Mouse (Mus musculus): ENCODE results near the gene Olfr790. TPM values are rescaled to one million over a fixed set of nuclear protein-coding genes. Genes with fewer than 3 reads are reported as not detected.

Olfr790 gene
- not detected in 2 replicates for polyA plus RNA-seq (2015; fragmentation: Nextera tagmentation; extraction: Ambion mirVana)

- ATAC-seq: no peak
- Histone ChIP-seq H3K9me3 (ENCODE audit: control insufficient read depth, low read length) (no peaks in the 10 kb centered on the region), H3K4me1 (replicated peaks; ENCODE audit: control insufficient read depth, insufficient read depth, low read length) (no peaks in the 10 kb centered on the region)
Measured at GRCm38 (mm10) chr10:129498192-129498591, at the start of gene Olfr790. Gene Olfr790, plus strand, starts transcription at chr10:129498492.

DNA sequence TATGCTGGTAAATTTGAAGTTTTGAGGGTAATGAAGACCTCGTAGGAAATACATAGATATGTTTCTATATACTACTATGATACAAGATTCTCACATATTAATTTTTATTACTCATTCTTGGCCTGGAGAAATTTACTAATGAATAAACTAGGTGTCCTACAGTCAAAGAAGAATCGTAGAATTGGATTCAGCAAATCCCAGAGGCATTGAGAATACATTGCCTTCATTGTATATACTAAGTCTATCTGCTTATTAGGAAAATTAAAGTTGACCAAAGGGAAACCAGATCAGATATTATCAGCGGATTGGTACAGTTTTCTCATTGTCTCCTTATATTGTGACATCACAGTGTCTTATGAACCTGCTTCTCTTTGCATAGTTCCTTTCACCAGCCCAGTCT lies 36.7 kb upstream of the Olfr790 start, which contains the start of gene Olfr787:
Gene Olfr787 (plus strand): TSS at position 301 of the 400 bp plus-strand sequence.
- Histone ChIP-seq H3K4me1 (replicated peaks; ENCODE audit: control insufficient read depth, insufficient read depth, low read length) (no peaks in the 10 kb centered on the region), H3K9me3 (ENCODE audit: control insufficient read depth, low read length) (no peaks in the 10 kb centered on the region), H3K9ac (replicated peaks; ENCODE audit: low read depth, low read length) (no peak within 1 kb of the TSS), H3K27ac (ENCODE audit: low read length) (no peak within 1 kb of the TSS), H3K4me3 (replicated peaks; ENCODE audit: low read length) (no peak within 1 kb of the TSS), H3K4me2 (ENCODE audit: low read length) (no peak within 1 kb of the TSS), H3K36me3 (ENCODE audit: control insufficient read depth, insufficient read depth) (no peaks in the 10 kb centered on the region), H3K27me3 (replicated peaks; ENCODE audit: control insufficient read depth, insufficient read depth, low read length) (no peaks in the 10 kb centered on the region)
- no peak for ATAC-seq
- WGBS: 88% methylated on average over 3 of the region's 3 CpGs

More at GRCm38 (mm10) chr10:129498192-129498591, at the start of gene Olfr790:
- no peaks in the 10 kb centered on the region for H3K36me3 ChIP-seq (ENCODE audit: control insufficient read depth, insufficient read depth)
- H3K27ac ChIP-seq (ENCODE audit: low read length): no peak within 1 kb of the TSS
- H3K27me3 ChIP-seq (replicated peaks; ENCODE audit: control insufficient read depth, insufficient read depth, low read length): no peaks in the 10 kb centered on the region
- H3K4me3 ChIP-seq (replicated peaks; ENCODE audit: low read length): no peak within 1 kb of the TSS
- H3K9ac ChIP-seq (replicated peaks; ENCODE audit: low read depth, low read length): no peak within 1 kb of the TSS
- no peak within 1 kb of the TSS for H3K4me2 ChIP-seq (ENCODE audit: low read length)

DNA sequence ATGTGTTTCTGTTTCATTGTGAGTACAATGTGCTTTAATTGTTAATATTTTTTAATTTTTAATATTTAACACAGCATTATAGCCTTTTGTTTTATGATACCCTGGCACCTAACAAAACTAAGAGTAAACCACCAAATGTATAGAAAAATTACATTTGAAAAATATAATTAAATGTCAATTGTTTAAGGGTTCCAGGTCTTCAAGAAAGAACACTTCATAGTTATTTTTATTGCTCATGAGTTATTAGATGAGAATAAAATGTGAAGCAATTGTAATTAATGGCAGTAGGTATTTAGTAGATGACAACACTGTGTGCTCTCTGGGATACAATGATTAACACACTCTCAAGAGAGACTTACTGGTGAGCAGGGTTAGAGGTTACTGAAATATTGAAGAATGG lies 27.6 kb upstream of the Olfr790 start, which contains the start of gene Olfr788:
Gene Olfr788 (plus strand): TSS at position 301 of the 400 bp plus-strand sequence.
- no peak within 1 kb of the TSS for H3K4me2 ChIP-seq (ENCODE audit: low read length)
- no peaks in the 10 kb centered on the region for H3K4me1 ChIP-seq (replicated peaks; ENCODE audit: control insufficient read depth, insufficient read depth, low read length)
- no peak within 1 kb of the TSS for H3K27ac ChIP-seq (ENCODE audit: low read length)
- no peak for ATAC-seq
- H3K27me3 ChIP-seq (replicated peaks; ENCODE audit: control insufficient read depth, insufficient read depth, low read length): no peaks in the 10 kb centered on the region
- H3K4me3 ChIP-seq (replicated peaks; ENCODE audit: low read length): no peak within 1 kb of the TSS
- no peaks in the 10 kb centered on the region for H3K36me3 ChIP-seq (ENCODE audit: control insufficient read depth, insufficient read depth)
- H3K9ac ChIP-seq (replicated peaks; ENCODE audit: low read depth, low read length): no peak within 1 kb of the TSS
- no peaks in the 10 kb centered on the region for H3K9me3 ChIP-seq (ENCODE audit: control insufficient read depth, low read length)

GRCm38 (mm10) chr10:129473256-129473655 lies 25.0 kb upstream of the Olfr790 start:
- Histone ChIP-seq H3K4me1 (replicated peaks; ENCODE audit: control insufficient read depth, insufficient read depth, low read length) (no peaks in the 10 kb centered on the region), H3K9ac (replicated peaks; ENCODE audit: low read depth, low read length) (no peak overlapping the region), H3K4me3 (replicated peaks; ENCODE audit: low read length) (no peak overlapping the region), H3K27ac (ENCODE audit: low read length) (no peak overlapping the region), H3K9me3 (ENCODE audit: control insufficient read depth, low read length) (no peaks in the 10 kb centered on the region), H3K4me2 (ENCODE audit: low read length) (no peak overlapping the region), H3K27me3 (replicated peaks; ENCODE audit: control insufficient read depth, insufficient read depth, low read length) (no peaks in the 10 kb centered on the region), H3K36me3 (ENCODE audit: control insufficient read depth, insufficient read depth) (no peaks in the 10 kb centered on the region)
- WGBS: 30% methylated on average over 2 of the region's 2 CpGs
- ATAC-seq: no peak

GRCm38 (mm10) chr10:129473723-129474122 lies 24.6 kb upstream of the Olfr790 start:
- no peak for ATAC-seq
- Histone ChIP-seq H3K9me3 (ENCODE audit: control insufficient read depth, low read length) (no peaks in the 10 kb centered on the region), H3K4me3 (replicated peaks; ENCODE audit: low read length) (no peak overlapping the region), H3K9ac (replicated peaks; ENCODE audit: low read depth, low read length) (no peak overlapping the region), H3K27me3 (replicated peaks; ENCODE audit: control insufficient read depth, insufficient read depth, low read length) (no peaks in the 10 kb centered on the region), H3K4me2 (ENCODE audit: low read length) (no peak overlapping the region), H3K4me1 (replicated peaks; ENCODE audit: control insufficient read depth, insufficient read depth, low read length) (no peaks in the 10 kb centered on the region), H3K27ac (ENCODE audit: low read length) (no peak overlapping the region), H3K36me3 (ENCODE audit: control insufficient read depth, insufficient read depth) (no peaks in the 10 kb centered on the region)

DNA sequence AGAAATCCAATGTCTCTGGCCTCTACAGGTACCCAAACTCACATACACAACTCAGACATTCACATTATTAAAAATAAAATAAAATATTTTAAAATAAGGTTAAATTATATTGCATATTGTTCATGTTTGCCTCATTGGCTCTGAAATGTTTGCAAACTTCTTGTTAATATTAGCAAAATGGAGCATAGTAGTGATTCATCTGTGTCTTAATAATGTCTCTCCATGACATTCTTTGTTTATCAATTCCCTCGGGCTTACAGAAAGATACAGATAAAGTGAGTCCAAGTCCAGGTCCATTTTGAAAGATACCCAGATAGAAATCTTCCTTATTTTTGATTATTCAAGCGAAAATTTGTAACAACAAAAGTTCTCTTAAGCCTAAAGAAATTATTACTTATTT lies 13.8 kb upstream of the Olfr790 start, which contains the start of gene Olfr789:
Gene Olfr789 (plus strand): TSS at position 301 of the 400 bp plus-strand sequence.
- Histone ChIP-seq H3K4me2 (ENCODE audit: low read length) (no peak within 1 kb of the TSS), H3K4me3 (replicated peaks; ENCODE audit: low read length) (no peak within 1 kb of the TSS), H3K9me3 (ENCODE audit: control insufficient read depth, low read length) (no peaks in the 10 kb centered on the region), H3K27me3 (replicated peaks; ENCODE audit: control insufficient read depth, insufficient read depth, low read length) (no peaks in the 10 kb centered on the region), H3K36me3 (ENCODE audit: control insufficient read depth, insufficient read depth) (no peaks in the 10 kb centered on the region), H3K4me1 (replicated peaks; ENCODE audit: control insufficient read depth, insufficient read depth, low read length) (no peaks in the 10 kb centered on the region), H3K27ac (ENCODE audit: low read length) (no peak within 1 kb of the TSS), H3K9ac (replicated peaks; ENCODE audit: low read depth, low read length) (no peak within 1 kb of the TSS)
- ATAC-seq: no peak
- WGBS: 64% methylated on average over 2 of the region's 2 CpGs

DNA sequence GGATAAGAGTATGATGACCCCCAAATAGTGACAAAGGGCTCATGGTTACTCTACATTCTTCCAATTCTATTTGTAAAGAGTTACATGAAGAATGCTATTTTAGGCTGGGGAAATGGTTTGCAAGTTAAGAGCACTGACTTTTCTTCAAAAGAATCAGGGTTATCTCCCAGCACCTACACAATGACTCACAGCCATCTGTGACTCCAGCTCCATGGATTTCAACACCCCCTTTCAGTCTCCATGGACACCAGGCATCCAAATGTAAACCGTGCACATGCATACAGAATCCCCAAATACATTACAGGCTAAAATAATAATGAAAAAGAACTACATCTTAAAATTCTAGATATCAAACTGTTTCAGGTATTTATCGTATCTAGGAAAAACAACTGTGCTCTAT lies 8.2 kb upstream of the Olfr790 start:
- H3K4me1 ChIP-seq (replicated peaks; ENCODE audit: control insufficient read depth, insufficient read depth, low read length): no peaks in the 10 kb centered on the region
- no peak overlapping the region for H3K4me2 ChIP-seq (ENCODE audit: low read length)
- no peak overlapping the region for H3K4me3 ChIP-seq (replicated peaks; ENCODE audit: low read length)
- no peaks in the 10 kb centered on the region for H3K27me3 ChIP-seq (replicated peaks; ENCODE audit: control insufficient read depth, insufficient read depth, low read length)
- no peaks in the 10 kb centered on the region for H3K36me3 ChIP-seq (ENCODE audit: control insufficient read depth, insufficient read depth)
- no peaks in the 10 kb centered on the region for H3K9me3 ChIP-seq (ENCODE audit: control insufficient read depth, low read length)
- no peak overlapping the region for H3K27ac ChIP-seq (ENCODE audit: low read length)
- 80% methylated on average over 2 of the region's 2 CpGs for WGBS
- H3K9ac ChIP-seq (replicated peaks; ENCODE audit: low read depth, low read length): no peak overlapping the region
- no peak for ATAC-seq

- Histone ChIP-seq H3K9me3 (ENCODE audit: control insufficient read depth, low read length) (no peaks in the 10 kb centered on the region), H3K4me2 (ENCODE audit: low read length) (no peak within 1 kb of the TSS), H3K27me3 (replicated peaks; ENCODE audit: control insufficient read depth, insufficient read depth, low read length) (no peaks in the 10 kb centered on the region), H3K9ac (replicated peaks; ENCODE audit: low read depth, low read length) (no peak within 1 kb of the TSS), H3K4me3 (replicated peaks; ENCODE audit: low read length) (no peak within 1 kb of the TSS), H3K4me1 (replicated peaks; ENCODE audit: control insufficient read depth, insufficient read depth, low read length) (no peaks in the 10 kb centered on the region), H3K36me3 (ENCODE audit: control insufficient read depth, insufficient read depth) (no peaks in the 10 kb centered on the region), H3K27ac (ENCODE audit: low read length) (no peak within 1 kb of the TSS)
- ATAC-seq: no peak
- WGBS: 77% methylated on average over 3 of the region's 3 CpGs
Measured at GRCm38 (mm10) chr10:129521492-129521891, 23.2 kb downstream of the Olfr790 start, which contains the start of gene Olfr791. Gene Olfr791, plus strand, starts transcription at chr10:129521792.

- peaks cover under 1% of the 10 kb centered on the region; the same call in 1 of the 2 replicates for H3K9me3 ChIP-seq (ENCODE audit: control insufficient read depth, low read length)
- WGBS: 91% methylated on average over 1 of the region's 1 CpGs
Measured at GRCm38 (mm10) chr10:129538862-129539261, 40.6 kb downstream of the Olfr790 start, which contains the start of gene Olfr792. Gene Olfr792, plus strand, starts transcription at chr10:129539162.

DNA sequence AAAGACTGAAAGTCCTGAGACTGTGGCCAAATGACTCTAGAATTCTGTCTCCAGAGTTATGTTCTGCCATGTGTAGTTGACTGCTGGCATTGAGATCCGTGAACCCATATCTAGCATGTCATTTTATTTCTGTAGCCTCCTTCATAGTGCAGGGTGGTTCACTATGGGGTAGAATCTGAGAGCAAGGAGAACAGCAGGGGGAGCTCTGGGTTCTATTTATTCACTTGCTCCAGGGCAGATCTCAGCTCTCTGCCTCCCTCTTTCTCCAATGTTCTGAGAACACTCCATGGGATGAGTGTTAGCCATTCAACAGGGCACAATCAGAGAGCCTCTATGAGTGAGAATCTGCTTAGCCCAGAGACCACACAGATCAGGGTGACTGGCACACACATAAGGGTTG lies 51.1 kb downstream of the Olfr790 start:
- Histone ChIP-seq H3K27ac (ENCODE audit: low read length) (no peak overlapping the region), H3K4me2 (ENCODE audit: low read length) (no peak overlapping the region), H3K36me3 (ENCODE audit: control insufficient read depth, insufficient read depth) (no peaks in the 10 kb centered on the region), H3K4me3 (replicated peaks; ENCODE audit: low read length) (no peak overlapping the region), H3K9ac (replicated peaks; ENCODE audit: low read depth, low read length) (no peak overlapping the region), H3K4me1 (replicated peaks; ENCODE audit: control insufficient read depth, insufficient read depth, low read length) (no peaks in the 10 kb centered on the region), H3K27me3 (replicated peaks; ENCODE audit: control insufficient read depth, insufficient read depth, low read length) (no peaks in the 10 kb centered on the region), H3K9me3 (ENCODE audit: control insufficient read depth, low read length) (peaks cover under 1% of the 10 kb centered on the region; the same call in 1 of the 2 replicates)
- ATAC-seq: no peak
- 69% methylated on average over 1 of the region's 1 CpGs for WGBS

More at GRCm38 (mm10) chr10:129538862-129539261, 40.6 kb downstream of the Olfr790 start, which contains the start of gene Olfr792:
- ATAC-seq: no peak
- Histone ChIP-seq H3K4me3 (replicated peaks; ENCODE audit: low read length) (no peak within 1 kb of the TSS), H3K9ac (replicated peaks; ENCODE audit: low read depth, low read length) (no peak within 1 kb of the TSS), H3K36me3 (ENCODE audit: control insufficient read depth, insufficient read depth) (no peaks in the 10 kb centered on the region), H3K27ac (ENCODE audit: low read length) (no peak within 1 kb of the TSS), H3K4me1 (replicated peaks; ENCODE audit: control insufficient read depth, insufficient read depth, low read length) (no peaks in the 10 kb centered on the region), H3K4me2 (ENCODE audit: low read length) (no peak within 1 kb of the TSS), H3K27me3 (replicated peaks; ENCODE audit: control insufficient read depth, insufficient read depth, low read length) (no peaks in the 10 kb centered on the region)
